Mouse (Mus musculus) left cerebral cortex, adult 18-20 months (tissue): ENCODE results near the gene Nr5a2. TPM values are rescaled to one million over a fixed set of nuclear protein-coding genes. Genes with fewer than 3 reads are reported as not detected.
"Not testable (repeated sequence)": the region's sequence is repeated elsewhere in the genome, so short reads cannot be mapped to it uniquely, and the experiment has no call there.

Experiments used
- DNase-seq, 2 experiments: peaks; one replicate each; pipeline ENCODE4 v3.0.0; 2021 to 2022; ENCODE audit warnings: low spot score in 2 of 2, mixed read lengths in 1 of 2
- total RNA-seq, 2 experiments: library from RNA; stranded (reverse); gene quantifications; 2 replicates each; pipeline ENCODE4 v1.2.3; 2021

Nr5a2 gene
- total RNA-seq, 2 experiments from 2014 or later: 0.12 TPM; not detected in 1

- DNase-seq: no peak
Observed at GRCm38 (mm10) chr1:136846081-136846480, 114.2 kb downstream of the Nr5a2 start.

DNA sequence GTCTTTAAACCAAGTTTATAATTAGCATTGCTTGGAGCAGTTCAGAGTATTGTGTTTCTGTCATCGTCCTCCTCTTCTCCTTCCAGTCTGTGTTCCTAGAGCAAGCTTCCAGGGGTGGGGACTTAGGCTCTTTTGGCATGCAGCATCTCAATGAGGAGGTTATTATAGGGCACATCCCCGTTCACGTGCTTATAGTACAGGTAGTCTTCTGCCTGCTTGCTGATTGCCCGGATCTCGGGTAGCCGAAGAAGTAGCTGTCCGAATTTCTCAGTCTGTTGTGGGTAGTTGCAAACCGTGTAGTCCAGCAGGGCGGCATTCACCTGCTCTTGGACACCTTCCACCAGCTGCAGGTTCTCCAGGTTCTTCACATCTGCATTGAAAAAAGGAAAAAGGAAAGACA lies 114.9 kb downstream of the Nr5a2 start:
- DNase-seq: no peak

DNA sequence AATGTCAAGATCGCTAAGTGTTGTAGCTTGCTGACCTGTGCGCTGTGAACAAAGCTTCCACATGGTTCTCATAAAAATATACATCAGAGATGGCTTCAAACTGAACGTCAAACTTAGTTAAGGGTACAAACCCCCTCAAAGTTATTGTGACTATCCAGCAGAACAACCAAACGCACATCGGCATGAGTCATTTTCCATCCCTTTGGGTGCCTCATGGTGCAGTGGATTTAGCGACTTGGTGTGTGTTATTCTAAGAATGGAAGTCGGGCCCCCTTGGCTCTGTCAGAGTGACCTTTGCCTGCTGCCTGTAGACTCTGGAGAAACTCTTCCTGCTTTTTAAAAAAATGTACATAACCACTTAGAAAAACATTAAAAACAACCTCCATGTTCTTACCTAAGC lies 119.7 kb downstream of the Nr5a2 start:
- DNase-seq: no peak

DNA sequence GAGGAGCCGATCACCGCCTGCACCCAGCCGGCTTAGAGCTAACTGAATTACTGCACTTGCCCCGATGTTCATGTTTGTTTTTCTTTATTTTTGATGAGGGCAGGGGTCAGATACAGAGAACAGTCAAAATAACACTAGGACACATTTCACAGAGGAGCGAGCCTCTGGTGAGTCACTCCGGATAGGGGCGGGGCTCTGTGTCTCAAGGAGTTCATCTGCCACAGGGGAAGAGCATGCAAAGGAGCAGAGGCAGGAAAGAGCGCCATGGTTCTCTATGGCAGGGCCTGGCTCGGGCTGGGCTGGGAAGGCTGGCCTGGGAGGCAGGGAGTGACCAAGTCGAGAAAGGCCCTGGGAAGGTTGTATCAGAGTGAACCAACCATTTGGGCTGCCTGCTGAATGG lies 121.0 kb downstream of the Nr5a2 start:
- DNase-seq: no peak

DNA sequence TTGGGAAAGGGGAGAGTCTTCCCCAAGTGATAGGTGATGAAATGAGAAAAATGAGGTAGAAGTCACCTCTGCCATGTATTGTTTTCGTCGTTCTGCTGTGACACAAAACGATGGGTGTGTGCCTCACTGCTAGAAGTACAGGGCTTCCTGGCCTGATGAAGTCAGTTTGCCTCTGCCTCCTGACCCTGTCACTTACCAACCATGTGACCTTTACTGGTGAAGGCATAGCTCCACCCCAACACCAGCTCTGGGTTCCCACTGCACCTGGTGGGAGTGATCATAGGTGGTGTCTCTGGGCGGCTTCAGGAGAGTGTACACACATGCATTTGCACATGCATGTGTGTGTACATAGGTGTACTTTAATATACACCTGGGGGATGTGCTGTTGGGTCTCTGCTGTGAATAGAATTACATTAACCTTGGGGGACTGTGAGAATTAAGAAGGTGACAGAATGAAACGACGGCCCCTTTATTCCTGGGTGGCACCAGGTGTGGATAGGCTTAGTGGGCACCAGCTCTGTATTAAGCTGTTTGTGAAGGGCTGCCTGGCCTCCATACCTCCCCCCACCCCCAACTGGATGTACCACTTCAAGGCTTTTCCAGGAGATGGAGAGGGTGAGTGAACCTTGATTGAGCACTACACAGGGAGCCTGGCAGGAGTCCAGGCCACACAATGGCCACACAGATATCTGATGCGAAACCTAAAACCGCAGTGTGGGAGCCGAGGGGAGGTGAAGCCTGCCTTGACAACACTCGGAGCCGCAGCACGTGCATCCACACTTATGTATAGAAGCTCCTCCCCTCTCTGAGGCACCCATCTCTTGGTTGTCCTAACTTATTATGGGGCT lies 127.7 kb downstream of the Nr5a2 start:
- no peak for DNase-seq

DNA sequence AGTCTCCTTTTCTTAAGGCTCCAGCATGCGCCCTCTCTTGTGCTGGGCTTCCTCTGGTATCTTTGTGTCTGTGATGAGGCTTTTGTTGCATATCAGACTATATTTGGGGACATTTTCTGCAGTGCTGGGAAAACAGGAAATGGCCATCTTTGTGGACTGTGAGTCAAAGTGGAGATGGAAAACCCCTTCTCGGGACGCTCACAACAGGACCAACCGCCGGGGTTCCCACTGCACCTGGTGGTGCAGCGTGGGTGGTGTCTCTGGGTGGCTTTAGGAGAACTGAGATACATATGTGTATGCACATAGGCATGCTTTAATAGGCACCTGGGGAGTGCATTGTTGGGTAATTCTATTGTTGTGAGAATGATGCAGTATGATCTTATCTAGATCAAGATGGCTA lies 129.3 kb downstream of the Nr5a2 start:
- DNase-seq: no peak

DNA sequence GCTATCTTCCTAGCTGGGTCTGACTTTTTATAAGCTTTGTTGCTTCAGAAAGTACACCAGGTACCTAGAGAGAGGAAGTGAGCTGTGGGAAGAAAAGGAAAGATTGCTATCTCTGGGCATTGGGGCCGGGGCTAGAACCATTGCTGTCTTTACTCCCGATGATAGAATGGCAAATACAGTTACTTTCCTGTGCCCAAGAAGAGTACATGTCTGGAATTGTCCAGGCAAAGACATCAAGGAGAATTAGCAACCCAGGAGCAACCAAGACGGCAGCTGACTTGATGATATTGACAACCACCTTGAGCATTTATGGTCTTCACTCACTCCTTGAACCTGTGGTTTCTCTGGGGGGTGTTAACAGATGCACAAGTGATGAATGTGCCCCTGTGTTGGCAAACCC lies 130.3 kb downstream of the Nr5a2 start:
- DNase-seq: no peak

DNA sequence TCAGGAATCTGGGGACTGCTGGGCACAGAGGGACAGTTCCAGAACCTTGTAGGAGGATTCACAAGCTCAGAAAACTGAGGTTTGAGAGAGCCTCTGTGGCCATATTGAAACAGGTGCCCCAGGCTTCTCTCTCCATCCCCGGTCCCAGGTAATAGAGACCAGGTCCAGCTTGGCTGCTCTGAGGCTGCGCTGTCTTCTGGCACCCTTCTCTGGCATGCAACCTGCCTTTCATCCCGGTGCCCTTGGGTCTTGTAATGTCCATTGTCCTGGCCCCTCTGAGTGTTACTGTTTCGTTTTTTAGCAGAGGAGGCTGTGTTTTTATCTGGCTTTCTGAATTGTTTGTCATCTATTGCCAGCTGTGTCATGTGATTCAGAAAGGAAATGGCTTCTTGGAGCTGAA lies 136.4 kb downstream of the Nr5a2 start:
- DNase-seq: no peak

- DNase-seq: no peak
Observed at GRCm38 (mm10) chr1:136800625-136801024, 159.6 kb downstream of the Nr5a2 start.

GRCm38 (mm10) chr1:136796361-136797090 lies 163.7 kb downstream of the Nr5a2 start:
- DNase-seq: no peak

GRCm38 (mm10) chr1:136792957-136793883 lies 167.0 kb downstream of the Nr5a2 start:
- not testable (repeated sequence) for DNase-seq
